Mouse (Mus musculus): ENCODE data around the gene Chst3. TPM values are rescaled to one million over a fixed set of nuclear protein-coding genes. Genes with fewer than 3 reads are reported as not detected.
"Not testable (repeated sequence)": the region's sequence is repeated elsewhere in the genome, so short reads cannot be mapped to it uniquely, and the experiment has no call there.

Chst3 gene
- polyA plus RNA-seq, 1 experiment from 2014 or later: 1.3 TPM

DNA sequence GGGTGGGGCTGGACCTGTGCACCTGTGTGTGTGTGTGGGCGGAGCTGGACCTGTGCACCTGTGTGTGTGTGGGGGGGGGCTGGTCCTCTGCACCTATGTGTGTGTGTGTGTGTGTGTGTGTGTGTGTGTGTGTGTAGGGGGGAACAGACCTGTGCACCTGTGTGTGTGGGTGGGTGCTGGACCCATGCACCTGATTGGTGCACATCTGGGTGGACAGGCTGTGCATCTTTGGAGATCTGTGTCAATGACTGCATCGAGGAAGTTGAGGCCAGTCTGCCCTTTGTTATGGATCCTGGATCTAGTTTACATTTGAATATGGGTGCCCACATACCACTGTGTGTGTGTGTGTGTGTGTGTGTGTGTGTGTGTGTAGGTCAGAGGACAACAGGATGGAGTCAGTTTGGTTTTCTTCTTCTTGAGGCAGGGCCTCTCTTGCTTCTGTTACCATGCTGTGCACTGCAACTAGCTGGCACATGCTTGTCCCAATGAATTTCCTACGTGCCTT, 77.4 kb downstream of the Chst3 start:
- DNase-seq (ENCODE audit: low spot score) (no peak), ATAC-seq (ENCODE audit: low read depth) (no peak)
- H3K4me2 ChIP-seq (ENCODE audit: low read depth, low read length): no peak overlapping the region

DNA sequence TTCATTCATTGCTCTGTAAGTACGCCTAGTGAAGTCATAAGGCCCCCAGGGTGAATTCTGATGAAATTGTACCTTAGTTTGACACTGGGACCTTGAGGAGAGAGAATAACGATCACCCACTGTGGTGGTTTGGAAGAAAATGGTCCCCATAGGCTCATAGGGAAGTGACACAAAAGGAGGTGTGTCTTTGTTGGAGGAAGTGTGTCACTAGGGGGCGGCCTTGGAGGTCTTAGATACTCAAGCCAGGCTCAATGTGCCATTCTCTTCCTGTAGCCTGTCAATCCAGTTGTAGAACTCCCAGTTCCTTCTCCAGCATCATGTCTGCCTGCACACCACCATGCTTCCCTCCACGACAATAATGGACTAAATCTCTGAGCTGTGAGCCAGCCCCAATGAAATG, 78.3 kb downstream of the Chst3 start:
- no peaks in the 10 kb centered on the region for H3K9me3 ChIP-seq (ENCODE audit: control insufficient read depth, low read length)
- H3K27me3 ChIP-seq (replicated peaks; ENCODE audit: control insufficient read depth, insufficient read depth, low read length): no peaks in the 10 kb centered on the region
- no peak overlapping the region for H3K4me2 ChIP-seq (ENCODE audit: low read depth, low read length)
- ATAC-seq (ENCODE audit: low read depth) (no peak), DNase-seq (ENCODE audit: low spot score) (no peak)
- H3K4me3 ChIP-seq (ENCODE audit: low read depth, low read length): no peak overlapping the region
- H3K27ac ChIP-seq (replicated peaks; ENCODE audit: low read depth, low read length): no peak overlapping the region
- H3K36me3 ChIP-seq (ENCODE audit: control insufficient read depth, insufficient read depth, low read length): no peaks in the 10 kb centered on the region
- no peaks in the 10 kb centered on the region for H3K4me1 ChIP-seq (ENCODE audit: control insufficient read depth, insufficient read depth, low read length)
- no peak overlapping the region for H3K9ac ChIP-seq (ENCODE audit: low read depth, low read length)
- WGBS: 90% methylated on average over 4 of the region's 4 CpGs

More for the DNA sequence above, 77.4 kb downstream of the Chst3 start:
- no peaks in the 10 kb centered on the region for H3K36me3 ChIP-seq (ENCODE audit: control insufficient read depth, insufficient read depth, low read length)
- no peaks in the 10 kb centered on the region for H3K27me3 ChIP-seq (replicated peaks; ENCODE audit: control insufficient read depth, insufficient read depth, low read length)
- no peaks in the 10 kb centered on the region for H3K9me3 ChIP-seq (ENCODE audit: control insufficient read depth, low read length)
- no peaks in the 10 kb centered on the region for H3K4me1 ChIP-seq (ENCODE audit: control insufficient read depth, insufficient read depth, low read length)
- 87% methylated on average over 2 of the region's 3 CpGs for WGBS
- H3K9ac ChIP-seq (ENCODE audit: low read depth, low read length): no peak overlapping the region
- no peak overlapping the region for H3K27ac ChIP-seq (replicated peaks; ENCODE audit: low read depth, low read length)
- H3K4me3 ChIP-seq (ENCODE audit: low read depth, low read length): no peak overlapping the region

DNA sequence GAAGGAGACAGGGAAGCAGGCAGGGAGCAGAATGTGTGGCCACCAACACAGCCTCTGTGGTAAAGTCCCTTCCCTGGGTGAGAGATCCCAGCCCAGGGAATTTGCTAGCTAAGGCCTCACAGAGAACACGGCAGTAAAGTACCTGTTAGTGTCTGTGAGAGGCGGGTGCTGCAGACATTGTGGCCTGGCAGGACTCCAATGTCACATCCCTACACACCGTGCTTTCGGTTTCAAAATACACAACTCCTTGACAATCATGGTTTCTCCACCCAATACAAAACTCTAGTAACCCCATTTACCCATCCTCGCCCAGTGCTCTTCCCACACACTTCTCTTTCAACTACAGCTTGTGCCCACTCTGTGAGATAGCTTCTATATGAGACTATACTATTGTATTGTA, 80.4 kb downstream of the Chst3 start:
- Histone ChIP-seq H3K4me1 (ENCODE audit: control insufficient read depth, insufficient read depth, low read length) (peaks cover 5% of the 10 kb centered on the region; the same call in 1 of the 2 replicates), H3K4me2 (ENCODE audit: low read depth, low read length) (no peak overlapping the region), H3K27ac (replicated peaks; ENCODE audit: low read depth, low read length) (no peak overlapping the region), H3K36me3 (ENCODE audit: control insufficient read depth, insufficient read depth, low read length) (no peaks in the 10 kb centered on the region), H3K9ac (ENCODE audit: low read depth, low read length) (no peak overlapping the region), H3K9me3 (ENCODE audit: control insufficient read depth, low read length) (no peaks in the 10 kb centered on the region), H3K27me3 (replicated peaks; ENCODE audit: control insufficient read depth, insufficient read depth, low read length) (no peaks in the 10 kb centered on the region), H3K4me3 (ENCODE audit: low read depth, low read length) (no peak overlapping the region)
- 80% methylated on average over 5 of the region's 5 CpGs for WGBS
- ATAC-seq (ENCODE audit: low read depth) (no peak), DNase-seq (ENCODE audit: low spot score) (no peak)

DNA sequence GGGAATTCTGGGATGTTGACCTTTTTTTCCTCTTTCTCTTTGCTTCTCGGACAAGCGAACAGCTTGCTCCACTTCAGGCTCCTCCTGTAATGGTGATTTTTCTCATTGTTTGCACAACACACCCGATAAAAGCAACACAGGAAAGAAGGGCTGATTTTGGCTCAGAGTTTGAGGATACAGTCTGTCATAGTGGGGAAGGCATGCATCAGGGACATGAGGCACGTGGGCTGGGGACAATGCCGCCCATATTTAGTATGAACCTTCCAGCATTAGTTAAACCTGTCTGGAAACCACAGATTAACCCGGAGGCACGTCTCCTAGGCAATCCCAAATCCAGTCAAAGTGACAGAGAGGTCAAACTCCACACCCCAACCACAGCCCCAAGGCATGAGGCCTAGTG, 82.1 kb downstream of the Chst3 start:
- Histone ChIP-seq H3K9me3 (ENCODE audit: control insufficient read depth, low read length) (no peaks in the 10 kb centered on the region), H3K4me3 (ENCODE audit: low read depth, low read length) (no peak overlapping the region), H3K4me2 (ENCODE audit: low read depth, low read length) (no peak overlapping the region), H3K27me3 (replicated peaks; ENCODE audit: control insufficient read depth, insufficient read depth, low read length) (no peaks in the 10 kb centered on the region), H3K27ac (replicated peaks; ENCODE audit: low read depth, low read length) (no peak overlapping the region), H3K4me1 (ENCODE audit: control insufficient read depth, insufficient read depth, low read length) (peaks cover 10% of the 10 kb centered on the region; the same call in 1 of the 2 replicates), H3K36me3 (ENCODE audit: control insufficient read depth, insufficient read depth, low read length) (no peaks in the 10 kb centered on the region), H3K9ac (ENCODE audit: low read depth, low read length) (no peak overlapping the region)
- ATAC-seq (ENCODE audit: low read depth) (no peak), DNase-seq (ENCODE audit: low spot score) (no peak)
- 74% methylated on average over 7 of the region's 7 CpGs for WGBS

DNA sequence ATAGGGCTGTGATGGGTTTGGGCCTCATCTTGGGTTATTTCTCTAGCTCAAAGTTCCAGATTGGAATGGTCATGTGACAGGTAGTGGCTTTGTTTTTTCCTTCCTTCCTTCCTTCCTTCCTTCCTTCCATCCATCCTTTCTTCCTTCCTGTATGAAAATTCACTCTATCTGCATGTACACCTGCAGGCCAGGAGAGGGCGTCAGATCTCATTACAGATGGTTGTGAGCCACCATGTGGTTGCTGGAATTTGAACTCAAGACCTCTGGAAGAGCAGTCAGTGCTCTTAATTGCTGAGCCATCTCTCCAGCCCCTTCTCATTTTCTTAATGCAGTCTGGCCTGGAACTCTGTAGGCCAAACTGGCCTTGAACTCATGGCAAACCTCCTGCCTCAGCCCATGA, 83.0 kb downstream of the Chst3 start:
- H3K27ac ChIP-seq (replicated peaks; ENCODE audit: low read depth, low read length); H3K4me3 ChIP-seq (ENCODE audit: low read depth, low read length); H3K9me3 ChIP-seq (ENCODE audit: control insufficient read depth, low read length); H3K4me2 ChIP-seq (ENCODE audit: low read depth, low read length); H3K27me3 ChIP-seq (replicated peaks; ENCODE audit: control insufficient read depth, insufficient read depth, low read length); ATAC-seq (ENCODE audit: low read depth); H3K36me3 ChIP-seq (ENCODE audit: control insufficient read depth, insufficient read depth, low read length); DNase-seq (ENCODE audit: low spot score); H3K9ac ChIP-seq (ENCODE audit: low read depth, low read length): not testable (repeated sequence)
- WGBS: 33% methylated on average over 1 of the region's 1 CpGs
- H3K4me1 ChIP-seq (ENCODE audit: control insufficient read depth, insufficient read depth, low read length): peaks cover 10% of the 10 kb centered on the region; the same call in 1 of the 2 replicates

DNA sequence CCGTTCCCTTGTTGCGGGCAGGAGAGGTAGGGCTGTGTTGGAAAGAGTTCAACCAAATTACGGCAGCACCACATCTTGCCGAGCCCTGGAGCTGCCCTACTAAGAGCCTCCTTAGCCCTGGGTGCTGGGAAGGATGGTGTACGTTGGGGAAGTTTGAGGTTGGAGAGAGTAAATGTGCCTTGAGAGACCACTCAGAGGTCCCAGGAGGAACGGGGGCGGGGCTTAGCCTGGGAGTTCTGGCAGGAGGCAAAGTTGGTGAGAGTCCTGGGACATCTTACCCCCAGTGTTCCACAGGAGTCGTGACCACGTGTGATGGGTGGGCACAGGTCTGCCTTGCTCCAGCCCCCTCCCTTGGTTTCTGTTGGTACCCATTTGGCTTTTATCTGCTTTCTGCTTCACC, 84.9 kb downstream of the Chst3 start:
- Histone ChIP-seq H3K4me2 (ENCODE audit: low read depth, low read length) (no peak overlapping the region), H3K27ac (replicated peaks; ENCODE audit: low read depth, low read length) (no peak overlapping the region), H3K9me3 (ENCODE audit: control insufficient read depth, low read length) (no peaks in the 10 kb centered on the region), H3K27me3 (replicated peaks; ENCODE audit: control insufficient read depth, insufficient read depth, low read length) (no peaks in the 10 kb centered on the region), H3K4me3 (ENCODE audit: low read depth, low read length) (no peak overlapping the region), H3K9ac (ENCODE audit: low read depth, low read length) (no peak overlapping the region), H3K4me1 (ENCODE audit: control insufficient read depth, insufficient read depth, low read length) (peaks cover 10% of the 10 kb centered on the region; the same call in 1 of the 2 replicates), H3K36me3 (ENCODE audit: control insufficient read depth, insufficient read depth, low read length) (no peaks in the 10 kb centered on the region)
- 40% methylated on average over 7 of the region's 9 CpGs for WGBS
- ATAC-seq (ENCODE audit: low read depth) (no peak), DNase-seq (ENCODE audit: low spot score) (no peak)

DNA sequence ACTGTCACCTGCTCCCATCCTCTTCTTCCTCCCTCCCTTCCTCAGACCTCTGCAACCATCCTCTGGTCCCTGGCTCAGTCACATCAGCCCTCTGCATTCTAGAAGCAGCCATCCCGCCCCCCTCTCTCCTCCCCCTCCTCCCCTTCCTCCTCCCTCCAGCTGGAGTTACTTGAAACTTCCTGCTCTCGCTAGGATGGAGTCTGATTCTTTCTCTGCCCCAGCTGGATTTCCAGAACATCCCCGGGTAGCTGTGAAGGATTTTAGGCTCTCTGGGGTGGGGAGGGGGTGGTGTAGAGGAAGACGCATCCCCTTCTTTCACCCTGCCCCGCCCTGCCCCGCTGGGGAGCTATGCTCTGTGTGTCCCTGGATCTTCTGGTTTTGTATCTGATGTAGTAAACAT, 85.6 kb downstream of the Chst3 start:
- Histone ChIP-seq H3K4me3 (ENCODE audit: low read depth, low read length) (no peak overlapping the region), H3K4me2 (ENCODE audit: low read depth, low read length) (peak overlapping the region; percentile 26), H3K27me3 (replicated peaks; ENCODE audit: control insufficient read depth, insufficient read depth, low read length) (no peaks in the 10 kb centered on the region), H3K4me1 (ENCODE audit: control insufficient read depth, insufficient read depth, low read length) (peaks cover 10% of the 10 kb centered on the region; the same call in 1 of the 2 replicates), H3K9me3 (ENCODE audit: control insufficient read depth, low read length) (no peaks in the 10 kb centered on the region), H3K27ac (replicated peaks; ENCODE audit: low read depth, low read length) (no peak overlapping the region), H3K36me3 (ENCODE audit: control insufficient read depth, insufficient read depth, low read length) (no peaks in the 10 kb centered on the region), H3K9ac (ENCODE audit: low read depth, low read length) (no peak overlapping the region)
- peak; percentile 53 for DNase-seq (ENCODE audit: low spot score)
- 5% methylated on average over 6 of the region's 6 CpGs for WGBS
- peak; percentile 53; the same call in 1 of the 2 replicates for ATAC-seq (ENCODE audit: low read depth)

Small RNA genes lying within 50 kb of the gene (microRNA-seq; reads per million reads assigned to microRNA genes)
- gene Gm22117 (ENCODE audit: borderline number of aligned reads): not detected

Other genes starting within 250 kb of the Chst3 start
- 36.5 and 37.8 TPM in 2 replicates for gene Ascc1, start 216.5 kb downstream of the Chst3 start, polyA plus RNA-seq (2014; fragmentation: Nextera tagmentation; extraction: Ambion mirVana)
- 96.2 and 101 TPM in 2 replicates for gene Anapc16, start 216.1 kb downstream of the Chst3 start, polyA plus RNA-seq (2014; fragmentation: Nextera tagmentation; extraction: Ambion mirVana)
- gene Spock2, start 113.0 kb downstream of the Chst3 start, polyA plus RNA-seq (2014; fragmentation: Nextera tagmentation; extraction: Ambion mirVana): 8.8 and 10.0 TPM in 2 replicates
- 124 and 134 TPM in 2 replicates for gene Psap, start 58.4 kb upstream of the Chst3 start, polyA plus RNA-seq (2014; fragmentation: Nextera tagmentation; extraction: Ambion mirVana)
- 5.5 and 6.6 TPM in 2 replicates for gene Vsir, start 127.6 kb upstream of the Chst3 start, polyA plus RNA-seq (2014; fragmentation: Nextera tagmentation; extraction: Ambion mirVana)
- gene Gm17455, start 180.5 kb upstream of the Chst3 start, polyA plus RNA-seq (2014; fragmentation: Nextera tagmentation; extraction: Ambion mirVana): 1.4 and 1.7 TPM in 2 replicates